Mouse (Mus musculus) bone marrow, adult 2 months (tissue): ENCODE measurements around the gene Sv2c.

Experiments used
- CTCF ChIP-seq: fragments of 200-500 bp; IDR thresholded peaks from 2 replicates; pipeline ENCODE4 v1.5.1; 2011; ENCODE audit warnings: low read length, control low read depth; ENCODE audit not compliant: control insufficient read depth, insufficient read depth
- POLR2A ChIP-seq: fragments of 200-500 bp; IDR thresholded peaks from 2 replicates; pipeline ENCODE4 v1.6.1; 2011; ENCODE audit warnings: low read depth, mild to moderate bottlenecking, control low read depth, low read length, borderline replicate concordance; ENCODE audit not compliant: control insufficient read depth

- no peak for TF ChIP-seq CTCF
- no peak for TF ChIP-seq POLR2A
These were observed 172.5 kb downstream of the Sv2c start for GRCm38 (mm10) chr13:95959651-95960476.
